Comparison of ENCODE assay signal across 8 mouse cellular contexts in the genomic region with DNA sequence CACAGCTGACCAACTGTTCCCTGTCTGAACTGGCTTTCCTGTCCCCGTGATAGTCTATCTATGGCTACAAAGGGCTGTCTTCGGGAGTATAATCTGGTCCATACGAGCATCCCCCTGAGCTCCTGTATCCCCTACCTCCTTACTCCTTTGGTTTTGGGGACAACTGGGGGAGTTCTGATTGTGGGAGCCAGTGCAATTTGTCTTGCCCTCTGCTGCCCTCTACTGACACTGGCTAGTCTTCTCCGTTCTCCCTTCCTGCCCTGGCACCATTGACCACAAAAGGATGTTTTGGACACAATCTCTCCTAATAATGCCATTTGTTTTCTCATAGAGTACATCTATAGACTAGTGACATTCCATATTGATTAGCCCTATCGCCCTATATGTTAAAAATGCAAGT.
DNase-seq lines count a peak whose midpoint lies in the region; ATAC-seq and TF ChIP-seq lines count a peak whose summit lies in the region.

No protein-coding gene starts in this region.

- no peak overlapping the region for H3K9ac ChIP-seq in forebrain, embryonic 14.5 days (ENCODE audit: low read length)
- H3K9ac ChIP-seq in lung, embryonic 14.5 days = no peak overlapping the region
- H3K9ac ChIP-seq in stomach, postnatal 0 days (ENCODE audit: low read length) = no peak overlapping the region

- no peaks in the 10 kb centered on the region for H3K9me3 ChIP-seq in forebrain, embryonic 14.5 days (replicated peaks; ENCODE audit: control insufficient read depth, low read length)
- no peaks in the 10 kb centered on the region for H3K9me3 ChIP-seq in lung, embryonic 14.5 days (ENCODE audit: low read depth, low read length)
- H3K9me3 ChIP-seq in stomach, postnatal 0 days (ENCODE audit: control insufficient read depth, low read length) = no peaks in the 10 kb centered on the region

- H3K4me2 ChIP-seq in forebrain, embryonic 14.5 days (ENCODE audit: low read length) = no peak overlapping the region
- no peak overlapping the region for H3K4me2 ChIP-seq in lung, embryonic 14.5 days
- H3K4me2 ChIP-seq in stomach, postnatal 0 days (replicated peaks; ENCODE audit: low read depth) = no peak overlapping the region

- no peak for TF ChIP-seq EP300 in stomach, postnatal 0 days (optimal IDR thresholded peaks at IDR 0.05)

- ATAC-seq in forebrain, embryonic 14.5 days = peak; percentile 69
- peak; percentile 28; the same call in 1 of the 2 replicates for ATAC-seq in lung, embryonic 14.5 days (ENCODE audit: insufficient read depth)
- peak; percentile 42; the same call in 1 of the 2 replicates for ATAC-seq in stomach, postnatal 0 days (ENCODE audit: low FRiP score, low TSS enrichment)

- WGBS in forebrain, embryonic 14.5 days = 24% methylated on average over 5 of the region's 5 CpGs
- WGBS in lung, embryonic 14.5 days = 26% methylated on average over 5 of the region's 5 CpGs
- 23% methylated on average over 5 of the region's 5 CpGs for WGBS in stomach, postnatal 0 days

- intact Hi-C loops in heart, postnatal 10 days (cut with DNase I) = loop anchor here (1.0 to 2.0 kb wide), 2 partner anchors 211 to 506 kb away; no protein-coding TSS in a partner anchor

- H3K27ac ChIP-seq in forebrain, embryonic 14.5 days (ENCODE audit: low read depth, low read length) = no peak overlapping the region
- H3K27ac ChIP-seq in lung, embryonic 14.5 days (ENCODE audit: low read depth) = no peak overlapping the region
- no peak overlapping the region for H3K27ac ChIP-seq in stomach, postnatal 0 days (replicated peaks)

- DNase-seq in heart, postnatal 10 days = peak; percentile 11 to 37
- no peak for DNase-seq in heart, adult 8-10 months (ENCODE audit: low spot score)
- DNase-seq in urinary bladder, postnatal 36 days (ENCODE audit: low spot score in 2 of 2) = peak; percentile 19 to 25
- DNase-seq in urinary bladder, adult 18-20 months (ENCODE audit: low spot score in 2 of 2) = no peak
- peak; percentile 56 for DNase-seq in forebrain, embryonic 14.5 days (ENCODE audit: low spot score)
- DNase-seq in lung, embryonic 14.5 days = peak; percentile 76
- DNase-seq in stomach, postnatal 0 days (ENCODE audit: low spot score) = peak; percentile 66
- DNase-seq in natural killer cell, adult 2 months (ENCODE audit: low spot score in 2 of 2) = no peak

- peak; percentile 81 for TF ChIP-seq CTCF in lung, embryonic 14.5 days (IDR thresholded peaks at IDR 0.05; ENCODE audit: low read depth)
- TF ChIP-seq CTCF in stomach, postnatal 0 days (IDR thresholded peaks at IDR 0.05; ENCODE audit: low read depth) = peak; percentile 84

- no peaks in the 10 kb centered on the region for H3K36me3 ChIP-seq in forebrain, embryonic 14.5 days (ENCODE audit: control insufficient read depth, insufficient read depth, low read length)
- H3K36me3 ChIP-seq in lung, embryonic 14.5 days (ENCODE audit: insufficient read depth) = no peaks in the 10 kb centered on the region
- no peaks in the 10 kb centered on the region for H3K36me3 ChIP-seq in stomach, postnatal 0 days (ENCODE audit: control insufficient read depth, insufficient read depth, low read length)

- H3K4me3 ChIP-seq in forebrain, embryonic 14.5 days (ENCODE audit: low read depth, low read length) = no peak overlapping the region
- no peak overlapping the region for H3K4me3 ChIP-seq in lung, embryonic 14.5 days (ENCODE audit: low read depth, low read length)
- H3K4me3 ChIP-seq in stomach, postnatal 0 days (ENCODE audit: low read depth, low read length) = no peak overlapping the region

- no peaks in the 10 kb centered on the region for H3K4me1 ChIP-seq in forebrain, embryonic 14.5 days (ENCODE audit: control insufficient read depth, insufficient read depth, low read length)
- no peaks in the 10 kb centered on the region for H3K4me1 ChIP-seq in lung, embryonic 14.5 days (ENCODE audit: insufficient read depth)
- H3K4me1 ChIP-seq in stomach, postnatal 0 days (replicated peaks; ENCODE audit: control insufficient read depth, insufficient read depth) = no peaks in the 10 kb centered on the region

- H3K27me3 ChIP-seq in forebrain, embryonic 14.5 days (replicated peaks; ENCODE audit: control insufficient read depth, insufficient read depth, low read length) = no peaks in the 10 kb centered on the region
- no peaks in the 10 kb centered on the region for H3K27me3 ChIP-seq in lung, embryonic 14.5 days (ENCODE audit: insufficient read depth, low read length)
- H3K27me3 ChIP-seq in stomach, postnatal 0 days (ENCODE audit: control insufficient read depth, insufficient read depth, low read length) = no peaks in the 10 kb centered on the region

Comparison
In these comparisons a context has a peak if more than half of its experiments do, and no peak if none do; other contexts are left out.
1. DNase-seq: peak in heart, postnatal 10 days (2 of 2), urinary bladder, postnatal 36 days (2 of 2), forebrain, embryonic 14.5 days (single experiment), lung, embryonic 14.5 days (single experiment) and stomach, postnatal 0 days (single experiment); none in heart, adult 8-10 months (single experiment), urinary bladder, adult 18-20 months (0 of 2) and natural killer cell, adult 2 months (0 of 2).
2. Peak in every context shown above with its lines, with median percentiles within 50 percentile points of each other: ATAC-seq.